Mouse (Mus musculus): ENCODE data around the gene Fars2.

The Fars2 gene

DNA sequence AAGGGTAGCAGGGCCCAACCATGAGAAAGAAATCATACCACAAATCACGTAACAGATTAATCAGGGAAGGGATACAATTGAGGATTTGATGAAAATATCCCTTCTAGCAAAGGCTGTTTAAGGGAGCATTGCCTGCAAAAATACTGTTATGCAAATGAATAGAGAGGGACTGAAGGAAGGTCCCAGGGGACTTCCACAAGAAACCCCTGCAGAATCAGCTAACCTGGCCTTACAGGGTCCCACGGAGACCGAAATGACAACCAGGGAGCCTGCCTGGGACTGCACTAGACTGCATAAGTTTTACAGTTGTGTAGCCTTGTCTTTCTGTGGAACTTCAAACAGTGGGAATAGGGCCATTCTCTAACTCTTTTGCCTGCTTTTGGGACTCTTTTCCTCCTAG is 98.8 kb downstream of the Fars2 start:
- in situ Hi-C loops (cut with MboI; ENCODE audit: low sequenced_read_pairs): no loop called here

DNA sequence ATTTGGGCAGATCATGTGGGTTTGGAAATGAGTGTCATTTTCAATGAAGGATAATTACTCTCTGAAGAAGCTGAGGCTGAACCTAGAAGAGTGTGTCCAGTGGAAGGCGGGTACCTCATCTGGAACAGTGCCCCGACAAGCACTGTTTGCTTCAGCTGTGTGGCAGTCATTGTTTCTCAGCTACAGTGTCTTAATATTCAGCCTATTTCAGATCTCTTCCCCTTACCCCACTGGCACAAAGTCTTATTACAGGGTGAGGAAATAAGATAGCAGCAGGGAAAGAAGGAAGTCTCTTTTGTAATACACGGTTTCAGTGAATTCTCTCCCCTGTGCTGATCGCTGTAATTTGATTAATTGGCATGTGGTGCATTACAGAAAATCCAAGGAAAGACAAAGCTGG is 101.1 kb downstream of the Fars2 start:
- in situ Hi-C loops (cut with MboI; ENCODE audit: low sequenced_read_pairs): no loop called here

DNA sequence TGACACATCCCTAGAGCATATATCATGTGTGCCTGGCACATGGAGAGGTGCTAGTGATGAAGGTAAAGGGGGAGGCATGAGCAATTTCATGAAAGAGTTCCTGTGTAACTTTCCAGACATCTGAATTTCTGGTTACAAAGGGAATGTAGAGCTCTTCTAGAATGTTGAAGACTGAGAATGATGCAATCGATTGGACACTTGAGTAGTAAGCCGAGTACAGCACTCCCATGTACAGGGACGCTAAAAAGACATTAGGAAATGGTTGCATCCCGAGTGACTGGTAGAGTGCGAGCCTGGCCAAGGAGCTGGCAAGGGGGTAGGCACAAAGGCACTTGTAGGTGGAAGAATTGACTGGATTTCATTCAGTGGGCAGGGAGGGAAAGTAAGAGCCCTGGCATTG is 102.3 kb downstream of the Fars2 start:
- in situ Hi-C loops (cut with MboI; ENCODE audit: low sequenced_read_pairs): no loop called here

DNA sequence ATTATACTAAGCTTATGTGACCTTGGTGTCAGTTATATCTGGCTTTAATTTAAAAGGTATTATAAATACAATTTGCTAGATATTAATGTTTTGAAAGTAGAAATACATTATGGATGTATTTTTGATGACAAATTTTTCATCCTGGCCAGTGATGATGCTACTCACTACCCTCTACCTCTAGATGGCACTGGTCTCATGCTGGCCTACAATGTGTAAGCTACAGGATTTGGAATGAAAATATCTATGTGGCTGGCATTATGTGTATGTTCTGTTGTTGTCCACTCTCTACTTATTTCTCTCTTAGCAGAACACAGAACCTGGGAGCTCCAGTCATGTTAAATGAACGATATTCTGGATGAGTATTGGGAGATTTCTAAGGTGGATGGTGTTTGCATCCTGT is 104.7 kb downstream of the Fars2 start:
- in situ Hi-C loops (cut with MboI; ENCODE audit: low sequenced_read_pairs): no loop called here

DNA sequence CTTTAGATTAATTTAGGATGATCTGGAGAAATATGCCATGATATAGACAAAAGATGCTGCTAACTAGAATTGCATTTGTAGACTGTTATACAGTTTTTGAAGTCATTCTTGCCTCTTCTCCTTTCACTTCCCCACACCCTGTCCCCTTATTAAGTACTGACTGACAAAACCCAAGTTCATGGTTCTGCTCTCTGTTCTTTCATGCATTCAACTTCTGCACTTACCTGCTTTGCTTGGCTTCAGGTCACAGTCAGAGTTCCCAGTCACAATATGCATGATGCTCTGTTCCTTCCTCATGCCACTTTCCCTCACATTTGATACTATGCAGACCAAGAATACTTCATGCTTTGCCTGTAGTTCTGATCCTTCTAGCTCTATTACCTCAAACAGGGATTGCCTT is 105.5 kb downstream of the Fars2 start:
- in situ Hi-C loops (cut with MboI; ENCODE audit: low sequenced_read_pairs): no loop called here

DNA sequence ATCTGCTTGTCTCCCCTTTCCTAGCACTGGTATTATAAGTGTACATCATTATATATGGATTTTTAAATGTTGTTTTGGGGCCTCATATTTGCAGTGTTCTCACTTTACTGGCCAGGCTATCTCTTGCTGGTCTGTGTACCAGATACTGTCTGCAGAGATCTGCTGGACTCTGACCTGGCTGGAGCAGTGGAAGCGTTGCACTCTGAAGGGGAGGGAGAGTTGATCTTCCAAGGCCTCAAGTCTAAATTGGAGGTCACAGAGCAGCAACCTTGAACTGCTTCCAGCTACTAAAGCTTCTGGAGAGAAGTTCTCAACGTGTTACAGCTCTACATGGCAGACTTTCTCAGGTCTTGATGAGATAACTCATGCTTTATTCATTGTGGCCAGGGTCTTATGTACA is 107.2 kb downstream of the Fars2 start:
- in situ Hi-C loops (cut with MboI; ENCODE audit: low sequenced_read_pairs): no loop called here

DNA sequence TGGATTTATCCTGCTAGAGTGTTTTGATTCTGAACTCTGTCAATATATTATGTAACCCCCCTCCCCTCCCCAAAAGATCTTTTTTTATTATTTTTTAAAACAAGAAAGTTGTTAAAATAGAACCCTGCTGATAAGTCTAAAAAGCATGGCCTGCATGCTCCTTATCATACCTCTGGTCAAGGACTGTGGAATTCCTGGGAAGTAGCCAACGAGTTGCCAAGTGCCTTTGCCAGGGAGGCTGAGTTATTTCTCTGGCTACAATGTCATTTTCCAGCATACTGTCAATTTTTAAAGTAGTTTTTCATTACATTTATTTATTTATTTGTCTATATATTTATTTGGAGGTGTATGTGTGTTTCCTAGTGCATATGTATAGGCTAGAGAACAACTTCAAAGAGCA is 125.0 kb downstream of the Fars2 start:
- in situ Hi-C loops (cut with MboI; ENCODE audit: low sequenced_read_pairs): no loop called here

DNA sequence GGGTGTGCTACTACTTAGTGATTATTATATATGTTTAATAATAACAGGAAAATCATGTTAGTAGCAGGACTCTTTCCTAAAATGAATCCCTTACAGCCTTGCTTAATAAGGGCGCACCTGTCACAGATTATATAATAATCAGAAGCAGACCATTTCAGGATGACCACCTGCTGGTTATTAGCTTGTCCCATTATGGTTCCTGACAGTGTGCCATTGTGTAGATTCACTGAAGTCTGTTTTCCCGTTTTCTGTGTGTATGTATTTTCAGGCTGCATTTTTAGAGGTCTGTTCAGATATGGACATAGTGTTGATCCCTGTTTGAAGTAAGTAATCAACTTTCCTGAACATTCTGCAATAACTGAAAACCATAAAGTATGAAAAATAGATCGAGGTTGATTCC is 136.7 kb downstream of the Fars2 start:
- in situ Hi-C loops (cut with MboI; ENCODE audit: low sequenced_read_pairs): no loop called here

DNA sequence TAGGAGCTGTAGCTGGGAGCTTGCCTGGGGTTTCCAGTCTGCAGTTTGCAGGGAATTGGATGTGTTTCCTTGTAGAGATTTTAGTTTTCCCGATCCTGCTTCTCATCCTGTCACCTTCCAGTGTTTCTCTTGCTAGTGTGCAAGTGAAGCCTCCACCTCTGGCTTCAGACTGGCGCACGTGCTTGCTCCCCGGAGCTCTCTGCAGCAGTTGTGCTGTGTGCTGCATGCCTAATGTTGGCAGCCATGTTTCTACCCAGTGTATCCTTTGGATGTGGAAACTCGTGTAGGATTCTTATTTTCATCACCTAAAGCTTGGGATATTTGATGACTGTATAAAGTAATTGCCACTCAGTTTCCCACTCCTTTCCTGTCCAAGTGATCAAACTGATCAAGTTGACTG is 140.0 kb downstream of the Fars2 start:
- in situ Hi-C loops (cut with MboI; ENCODE audit: low sequenced_read_pairs): no loop called here

DNA sequence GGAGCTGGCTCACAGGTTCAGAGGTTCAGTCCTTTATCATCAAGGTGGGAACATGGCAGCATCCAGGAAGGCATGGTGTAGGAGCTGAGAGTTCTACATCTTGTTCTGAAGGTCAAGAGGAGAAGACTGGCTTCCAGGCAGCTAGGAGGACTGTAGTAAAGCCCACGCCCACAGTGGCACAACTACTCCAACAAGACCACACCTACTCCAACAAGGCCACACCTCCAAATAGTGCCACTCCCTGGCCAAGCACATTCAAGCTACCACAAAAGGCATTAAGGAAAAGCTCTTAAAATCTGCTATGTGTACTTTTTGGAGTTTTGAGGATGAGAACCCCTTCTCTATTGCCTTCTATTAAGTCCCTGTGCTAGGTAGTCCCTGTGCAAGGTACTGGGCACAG is 142.5 kb downstream of the Fars2 start:
- in situ Hi-C loops (cut with MboI; ENCODE audit: low sequenced_read_pairs): no loop called here

DNA sequence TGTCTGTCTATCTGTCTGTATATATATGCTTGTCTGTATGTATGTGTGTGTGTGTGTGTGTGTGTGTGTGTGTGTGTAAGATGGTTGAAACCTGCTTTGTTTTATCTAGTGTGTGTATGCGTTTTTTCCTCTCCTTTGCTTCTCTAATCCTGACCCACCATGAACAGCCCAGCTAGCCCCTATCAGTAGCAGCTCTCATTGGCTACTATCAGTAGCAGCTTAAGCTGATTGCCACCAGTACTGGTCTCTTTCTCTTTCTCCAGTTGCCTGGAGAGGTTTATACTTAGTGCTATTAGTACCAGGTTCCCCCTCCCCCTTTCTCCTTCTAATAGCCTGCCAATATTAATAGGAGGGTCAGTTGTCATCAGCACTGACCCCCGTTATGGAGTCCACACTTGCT is 144.1 kb downstream of the Fars2 start:
- in situ Hi-C loops (cut with MboI; ENCODE audit: low sequenced_read_pairs): no loop called here

DNA sequence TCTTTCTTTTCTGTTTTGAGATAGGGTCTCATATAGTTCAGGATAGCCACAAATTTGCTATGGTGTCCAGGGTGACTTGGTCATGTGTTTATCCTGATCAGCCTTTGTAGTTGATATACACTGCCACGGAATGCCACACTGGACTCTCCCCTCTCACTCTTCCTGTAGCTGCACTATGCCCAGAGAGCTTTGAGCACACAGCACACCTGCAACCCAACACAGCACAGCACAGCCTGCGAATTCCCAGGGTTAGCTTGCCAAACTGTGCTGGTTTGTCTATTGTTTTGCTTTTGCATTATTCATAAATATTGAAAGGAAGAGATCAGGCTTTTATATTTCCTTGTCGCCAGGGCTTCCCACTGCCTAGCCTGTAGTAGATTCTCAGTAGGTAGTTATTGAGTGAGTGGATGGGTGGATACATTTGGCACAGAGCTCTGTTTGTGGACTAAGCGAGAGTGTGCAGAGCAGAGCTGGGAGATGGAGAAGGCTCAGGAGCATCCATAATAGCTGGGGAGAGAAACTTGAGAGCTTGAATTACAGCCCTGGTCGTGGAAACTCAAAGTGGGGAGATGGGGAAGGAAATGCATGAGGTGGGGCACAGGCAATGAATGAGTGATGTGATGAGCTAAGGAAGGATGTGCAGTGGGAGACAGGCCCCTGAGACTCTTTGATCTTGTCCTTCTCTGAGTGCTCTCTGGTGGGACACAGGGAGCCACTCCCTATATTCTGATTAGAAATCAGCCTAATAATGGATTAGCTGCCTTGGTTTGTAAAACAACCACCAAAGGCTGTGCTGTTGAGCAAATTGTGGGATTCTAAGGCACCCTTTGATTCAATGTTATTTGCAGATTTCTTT is 146.3 kb downstream of the Fars2 start:
- in situ Hi-C loops (cut with MboI; ENCODE audit: low sequenced_read_pairs): no loop called here

DNA sequence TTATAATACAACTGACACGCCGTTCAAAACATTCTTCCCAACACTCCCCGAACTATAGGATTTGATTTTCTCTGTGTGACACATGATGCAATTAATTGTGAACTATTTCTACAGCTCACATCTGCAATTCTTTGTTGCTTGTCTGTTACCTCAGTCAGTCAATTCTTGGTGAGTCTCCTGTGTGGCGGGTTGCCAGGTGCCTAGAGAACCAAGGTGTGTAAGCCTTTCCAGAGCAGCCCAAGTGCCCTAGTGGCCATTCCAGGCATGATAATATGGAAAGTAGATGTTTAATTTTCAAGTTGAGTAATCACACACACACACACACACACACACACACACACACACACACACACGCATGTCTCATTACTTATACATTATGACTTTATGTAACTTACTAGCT is 147.2 kb downstream of the Fars2 start:
- in situ Hi-C loops (cut with MboI; ENCODE audit: low sequenced_read_pairs): no loop called here

DNA sequence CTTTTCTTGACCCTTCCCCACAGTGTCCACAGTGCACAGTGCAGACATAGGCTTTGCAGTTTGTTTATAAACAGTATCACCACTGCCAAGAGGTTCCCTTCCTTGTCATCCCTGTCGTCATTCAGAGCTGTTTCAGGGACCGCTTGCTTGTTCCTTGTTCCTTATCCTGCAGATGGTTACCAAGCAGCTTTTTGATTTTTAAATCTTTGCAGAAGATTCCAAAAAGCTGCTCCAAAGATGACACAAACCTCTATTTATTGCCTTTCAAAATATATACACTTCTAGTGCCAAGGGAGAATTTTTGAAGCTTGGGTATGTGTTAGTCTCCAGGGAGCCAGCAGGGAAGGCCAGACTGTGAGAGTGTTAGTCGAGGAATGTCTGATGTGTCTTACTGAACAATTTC is 148.1 kb downstream of the Fars2 start:
- in situ Hi-C loops (cut with MboI; ENCODE audit: low sequenced_read_pairs): no loop called here

DNA sequence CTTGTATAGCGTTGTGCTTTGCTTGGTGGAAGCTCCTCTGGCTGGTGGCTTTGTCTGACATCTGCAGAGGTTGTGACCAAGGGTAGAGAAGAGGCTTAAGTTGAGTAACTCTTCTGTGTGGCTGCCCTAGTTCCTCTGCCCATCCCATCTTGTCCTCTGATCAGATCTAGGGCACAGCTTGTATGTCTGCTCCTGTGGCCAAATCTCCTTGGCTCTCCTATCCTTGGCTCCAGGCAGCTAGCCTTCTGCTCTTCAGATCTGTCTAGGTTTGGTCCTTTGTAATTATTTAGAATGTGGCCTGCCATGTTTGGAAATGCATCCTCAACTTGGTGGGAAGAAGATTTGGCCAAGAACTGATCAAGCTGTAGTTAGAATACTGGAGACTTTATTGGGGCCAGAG is 150.2 kb downstream of the Fars2 start:
- in situ Hi-C loops (cut with MboI; ENCODE audit: low sequenced_read_pairs): no loop called here

DNA sequence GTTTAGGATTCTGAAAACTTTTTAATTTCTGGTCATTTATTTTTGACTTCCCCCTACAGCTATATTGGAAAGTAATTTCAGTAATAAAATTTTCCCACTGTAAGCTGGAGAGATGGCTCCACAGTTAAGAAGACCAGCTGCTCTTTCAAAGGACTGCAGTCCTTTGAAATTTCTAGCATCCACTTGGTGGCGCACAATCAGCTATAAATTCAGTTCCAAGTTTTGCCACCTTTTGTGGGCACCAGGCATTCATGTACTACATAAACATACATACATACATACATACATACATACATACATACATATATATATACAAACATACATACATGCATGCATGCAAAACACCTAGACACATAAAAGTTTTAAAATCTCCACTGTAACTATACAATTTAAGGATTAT is 153.7 kb downstream of the Fars2 start:
- in situ Hi-C loops (cut with MboI; ENCODE audit: low sequenced_read_pairs): no loop called here

DNA sequence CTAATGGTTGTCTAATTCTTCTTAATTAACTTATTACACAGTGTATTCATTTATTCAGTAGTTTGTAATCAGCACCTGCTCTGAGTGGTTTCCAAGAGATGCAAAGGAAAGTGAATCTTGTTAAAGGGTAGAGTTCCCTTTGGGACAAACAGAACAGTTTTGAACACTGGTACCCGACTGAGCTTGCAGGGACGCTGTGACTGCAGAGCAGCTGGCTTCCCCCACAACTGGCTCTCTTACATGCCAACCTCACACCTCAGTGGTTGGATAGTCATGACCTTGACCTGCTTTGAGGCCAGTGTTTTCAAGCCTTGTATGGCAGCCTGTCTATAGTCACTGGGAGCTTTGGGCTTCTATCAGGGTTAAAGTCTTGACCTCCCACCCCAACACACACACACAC is 156.3 kb downstream of the Fars2 start:
- in situ Hi-C loops (cut with MboI; ENCODE audit: low sequenced_read_pairs): no loop called here

DNA sequence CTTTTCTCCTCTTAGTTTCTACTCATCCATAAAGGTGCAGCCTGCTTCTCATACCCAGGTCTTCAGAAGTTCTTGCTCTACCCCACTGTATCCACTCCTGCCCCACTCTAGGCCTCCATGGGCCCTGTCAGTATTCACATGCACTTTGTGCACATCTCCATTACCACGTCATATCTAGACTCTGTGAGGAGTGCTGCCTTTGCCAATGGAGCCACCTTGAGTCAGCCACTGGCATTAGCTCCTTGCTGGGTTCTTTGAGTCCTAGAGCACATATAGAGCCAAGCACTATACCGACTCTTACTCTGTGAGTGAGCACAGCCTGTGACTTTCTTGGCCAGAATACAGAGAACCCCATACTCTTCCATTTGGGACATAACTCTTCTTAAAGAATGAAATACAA is 159.0 kb downstream of the Fars2 start:
- in situ Hi-C loops (cut with MboI; ENCODE audit: low sequenced_read_pairs): loop anchor here (25.0 kb wide), 1 partner anchor 1036 kb away; no protein-coding TSS in a partner anchor

DNA sequence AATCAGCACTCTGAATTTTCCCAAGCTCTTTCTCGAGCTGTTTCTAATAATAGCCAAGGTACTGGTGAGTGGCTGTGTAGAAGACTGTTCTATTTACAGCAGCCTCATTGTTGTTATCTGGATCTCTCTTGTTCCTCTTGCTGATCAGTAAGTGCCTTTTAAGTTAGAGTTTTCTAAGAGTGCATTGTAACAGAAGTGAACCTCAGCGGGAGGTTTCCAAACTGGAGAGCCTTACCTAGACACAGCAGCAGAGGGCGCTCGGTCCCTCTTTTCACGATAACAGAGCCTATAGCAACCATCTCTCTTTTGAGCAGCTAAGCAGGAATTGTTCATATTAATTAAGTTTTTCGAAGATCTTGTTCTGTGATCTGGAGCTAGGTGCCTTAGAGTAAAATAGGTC is 164.8 kb downstream of the Fars2 start:
- in situ Hi-C loops (cut with MboI; ENCODE audit: low sequenced_read_pairs): loop anchor here (25.0 kb wide), 1 partner anchor 1030 kb away; no protein-coding TSS in a partner anchor

DNA sequence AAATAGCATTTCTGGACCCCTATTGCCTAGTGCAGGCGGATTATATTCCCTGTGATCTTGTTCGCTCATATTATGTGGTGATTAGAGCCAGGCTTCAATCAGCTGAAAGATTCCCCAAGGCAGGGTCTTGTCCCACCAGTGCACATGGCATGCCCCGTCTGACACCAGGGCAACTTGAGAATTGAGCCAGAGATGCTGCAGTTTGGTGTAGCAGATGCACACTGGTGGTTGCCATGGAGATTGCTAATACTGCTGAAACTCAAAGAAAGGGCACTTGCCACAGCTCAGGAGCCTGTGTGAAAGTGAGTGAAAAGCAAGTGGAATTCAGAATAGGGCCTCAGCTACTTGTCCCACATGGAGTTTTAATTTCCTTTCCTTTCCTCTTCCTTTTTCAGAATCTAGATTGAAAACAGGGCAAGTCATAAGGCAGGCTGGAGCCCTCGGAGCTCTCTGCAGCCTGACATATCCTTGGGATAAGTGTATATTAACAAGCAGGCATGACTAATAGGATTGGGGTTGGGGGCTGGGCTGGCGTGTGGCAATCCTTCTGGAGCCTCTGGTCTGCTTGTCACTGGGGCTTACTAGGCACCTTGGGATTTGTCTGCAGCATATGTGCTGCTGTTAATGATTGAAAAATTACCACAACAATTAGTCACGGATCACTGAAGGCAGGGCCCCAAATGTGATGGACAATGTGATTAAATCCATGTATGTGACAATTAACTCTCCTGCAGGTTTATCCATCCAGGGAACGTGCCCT is 165.8 kb downstream of the Fars2 start:
- in situ Hi-C loops (cut with MboI; ENCODE audit: low sequenced_read_pairs): loop anchor here (25.0 kb wide), 1 partner anchor 1029 kb away; no protein-coding TSS in a partner anchor

DNA sequence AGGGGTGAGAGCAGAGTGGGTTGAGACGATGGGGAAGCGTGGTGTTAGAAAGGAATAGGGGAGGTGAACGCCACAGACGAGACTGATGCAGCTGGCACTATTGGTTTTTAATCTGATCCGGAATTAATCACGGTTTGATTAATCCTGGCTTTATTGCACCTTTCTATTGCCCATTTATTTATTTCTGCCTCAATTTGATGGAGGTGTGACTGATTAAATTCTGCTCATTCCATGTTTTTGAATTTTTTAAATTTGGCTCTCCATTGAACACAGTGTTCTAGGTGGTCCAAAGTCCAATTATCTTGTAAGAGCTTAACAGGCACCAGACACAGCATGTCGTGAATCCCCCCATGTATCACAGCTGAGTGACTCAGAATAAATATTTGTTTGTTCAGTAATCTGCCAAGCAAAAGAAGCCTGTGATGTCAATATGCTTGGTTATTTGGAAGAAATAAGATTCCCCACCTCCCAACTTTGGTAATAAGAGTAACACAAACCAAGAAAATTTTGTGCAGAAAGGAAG is 166.4 kb downstream of the Fars2 start:
- in situ Hi-C loops (cut with MboI; ENCODE audit: low sequenced_read_pairs): loop anchor here (25.0 kb wide), 1 partner anchor 1029 kb away; no protein-coding TSS in a partner anchor

DNA sequence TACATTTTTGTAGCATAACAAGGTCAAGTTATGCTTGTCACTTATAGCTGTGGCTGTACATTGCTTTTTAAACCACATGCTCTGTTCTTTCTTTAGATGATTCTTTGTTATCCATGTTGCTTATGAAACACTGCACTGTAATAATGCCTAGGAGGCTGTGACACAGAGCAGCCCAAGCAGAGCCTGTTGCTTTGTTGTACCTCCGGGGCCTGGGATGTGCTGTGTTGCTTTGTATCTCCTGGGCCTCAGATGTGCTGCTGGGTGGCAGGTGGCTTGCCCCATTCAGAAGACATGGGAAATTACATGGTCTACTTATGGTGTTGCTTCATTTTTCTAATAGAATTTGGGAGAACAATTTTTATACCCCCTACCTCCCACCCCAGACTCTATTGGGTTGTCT is 166.9 kb downstream of the Fars2 start:
- in situ Hi-C loops (cut with MboI; ENCODE audit: low sequenced_read_pairs): loop anchor here (25.0 kb wide), 1 partner anchor 1028 kb away; no protein-coding TSS in a partner anchor

All from CH12F3 (cell line).